Mouse (Mus musculus) retina, adult 2 months (tissue): ENCODE results near the gene Hsd17b2.

Source experiments
- DNase-seq: peaks from one replicate; pipeline ENCODE4 v3.0.0-alpha.2; 2012; ENCODE audit warnings: low read depth, low spot score

Hsd17b2 gene

DNA sequence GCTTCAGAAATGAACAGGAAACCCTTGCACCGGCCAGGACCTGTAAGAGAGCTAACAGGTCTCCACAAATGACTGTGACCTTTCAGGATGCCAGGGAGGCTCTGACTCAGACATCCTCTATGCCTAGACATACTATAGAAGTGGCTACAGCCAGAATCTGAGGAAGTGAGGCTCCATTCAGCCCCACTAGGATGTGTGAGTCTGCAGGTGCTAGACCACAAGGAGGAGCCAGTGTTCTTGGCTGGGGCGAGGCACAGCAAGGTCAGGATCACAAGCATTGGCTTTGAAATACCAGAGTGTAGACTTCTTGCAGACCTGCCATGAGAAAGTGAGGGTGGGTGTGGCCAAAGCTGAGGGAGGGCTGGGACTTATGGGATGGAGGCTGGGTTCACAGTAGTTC, 70.9 kb downstream of the Hsd17b2 start:
- no peak for DNase-seq

DNA sequence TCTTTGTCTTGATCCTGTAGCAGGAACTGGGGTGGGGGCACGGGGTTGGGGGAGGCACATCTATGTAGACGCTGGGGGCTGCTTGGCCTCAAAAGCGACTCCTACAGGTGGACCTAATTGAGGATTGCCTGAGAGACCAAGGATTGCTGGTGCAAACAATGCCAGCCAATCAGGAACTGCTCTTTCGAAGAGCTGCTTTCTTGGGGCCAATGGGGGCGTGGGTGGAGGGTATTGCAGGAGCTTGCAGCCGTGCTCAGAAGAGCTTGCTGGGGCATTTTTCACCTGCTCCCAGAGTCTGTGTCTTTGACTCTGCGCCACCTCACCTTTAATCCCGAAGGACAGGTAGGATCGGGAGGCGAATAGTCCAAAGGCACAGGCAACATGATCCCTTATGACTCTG, 73.9 kb downstream of the Hsd17b2 start:
- no peak for DNase-seq

DNA sequence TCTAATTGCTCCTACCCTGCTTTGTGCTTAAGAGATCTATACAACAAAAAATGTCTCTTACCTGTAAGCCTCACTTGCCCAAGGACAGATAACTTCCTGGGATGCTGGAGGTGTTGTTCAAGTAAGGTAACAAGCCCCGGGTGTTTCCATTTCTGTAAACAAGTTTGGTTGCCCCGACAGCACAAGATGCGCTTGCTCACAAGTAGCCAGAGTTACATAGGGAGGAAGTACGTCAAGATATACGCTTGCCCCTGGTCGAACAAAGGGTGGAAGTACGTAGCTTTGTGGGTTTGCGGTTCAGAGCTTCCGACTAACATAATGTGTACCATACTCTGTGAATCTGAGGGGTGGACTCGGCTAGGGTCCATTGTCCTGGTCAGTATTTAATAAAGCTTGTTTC, 74.4 kb downstream of the Hsd17b2 start:
- no peak for DNase-seq

DNA sequence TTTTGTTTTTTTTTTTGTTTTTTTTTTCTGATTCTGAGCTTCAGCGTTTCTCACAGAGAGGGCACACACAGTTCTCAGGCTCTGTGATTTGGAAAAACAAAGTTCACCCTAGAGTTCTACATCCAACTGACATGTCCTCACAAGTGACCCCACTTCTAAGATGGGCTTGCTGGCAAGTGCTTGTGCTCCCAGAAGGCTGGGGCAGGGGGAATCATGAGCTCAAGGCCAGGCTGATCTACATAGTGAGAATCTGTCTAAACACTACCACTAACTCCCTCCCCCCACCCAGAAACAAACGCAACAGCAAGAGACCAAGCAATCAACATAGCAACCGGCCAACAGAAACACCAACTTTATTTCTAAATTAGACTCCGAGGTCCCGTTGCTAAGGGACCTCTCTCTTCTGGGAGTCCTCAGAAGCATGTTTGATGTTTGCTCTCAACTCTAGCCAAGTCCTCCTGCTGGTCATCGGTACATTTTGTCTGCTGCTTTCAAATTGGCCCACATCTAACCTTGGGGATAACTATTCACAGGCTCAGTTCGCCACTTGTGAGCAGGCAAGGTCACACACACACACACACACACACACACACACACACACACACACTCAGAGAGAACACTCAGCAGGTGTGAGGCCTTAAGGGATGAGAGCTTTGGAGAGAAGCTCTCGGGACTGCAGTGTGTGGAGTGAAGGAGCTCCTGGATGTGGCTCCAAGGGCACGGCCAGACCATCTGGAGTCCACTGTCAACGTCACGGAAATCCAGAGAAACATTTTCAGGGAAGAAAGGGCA, 77.0 kb downstream of the Hsd17b2 start:
- DNase-seq, result no peak

DNA sequence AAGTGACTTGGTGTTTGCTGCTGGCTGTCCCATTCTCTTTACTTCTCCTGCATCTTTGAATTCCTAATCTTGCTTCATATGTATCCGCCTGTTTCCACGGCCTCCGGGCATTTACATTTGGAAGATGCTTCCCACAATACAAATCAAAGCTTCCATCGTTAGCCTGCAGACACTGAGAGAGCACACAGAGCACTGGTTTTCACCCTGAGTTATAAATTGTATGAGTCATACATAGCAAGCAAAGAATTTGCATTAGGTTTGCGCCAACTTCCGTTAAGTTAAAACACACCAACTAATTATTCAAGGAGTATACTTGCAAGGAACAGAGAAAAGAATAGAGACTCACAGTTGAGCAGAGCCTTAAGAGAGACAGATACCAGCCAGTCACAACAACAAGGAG, 77.6 kb downstream of the Hsd17b2 start:
- DNase-seq, result no peak

DNA sequence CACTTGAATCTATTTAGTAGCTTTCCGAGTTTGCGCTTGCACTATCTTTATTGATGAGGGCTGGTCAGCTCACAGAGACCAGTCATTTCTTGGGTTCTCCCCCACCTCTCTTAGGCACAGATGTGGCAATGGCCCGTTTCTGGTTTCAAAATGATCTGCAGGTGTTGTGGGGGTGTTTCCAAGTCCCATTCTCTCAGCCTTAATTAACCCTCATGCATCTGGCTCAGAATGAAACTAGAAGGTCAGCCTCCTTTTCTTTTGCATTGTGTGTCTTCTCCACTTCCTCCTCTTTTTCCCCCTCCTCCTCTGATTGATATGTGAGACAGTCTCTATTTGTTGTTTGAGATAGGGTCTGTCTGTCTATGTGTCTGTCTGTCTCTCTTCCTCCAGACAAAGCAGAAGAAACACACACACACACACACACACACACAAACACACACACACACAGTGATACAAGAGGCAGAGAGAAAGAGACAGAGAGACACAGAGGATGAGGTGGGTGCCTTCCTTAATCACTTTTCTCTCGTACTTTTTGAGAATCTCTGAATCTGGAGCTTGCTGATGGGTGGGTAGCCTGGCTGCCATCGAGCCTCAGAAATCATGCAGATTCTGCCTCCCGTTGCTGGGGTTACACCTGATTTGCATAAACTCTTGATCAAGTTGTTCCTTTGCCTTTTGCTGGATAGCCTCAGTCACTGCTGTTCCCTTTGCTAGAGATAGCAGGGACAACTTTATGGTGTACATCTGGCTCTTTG, 79.8 kb downstream of the Hsd17b2 start:
- no peak for DNase-seq

DNA sequence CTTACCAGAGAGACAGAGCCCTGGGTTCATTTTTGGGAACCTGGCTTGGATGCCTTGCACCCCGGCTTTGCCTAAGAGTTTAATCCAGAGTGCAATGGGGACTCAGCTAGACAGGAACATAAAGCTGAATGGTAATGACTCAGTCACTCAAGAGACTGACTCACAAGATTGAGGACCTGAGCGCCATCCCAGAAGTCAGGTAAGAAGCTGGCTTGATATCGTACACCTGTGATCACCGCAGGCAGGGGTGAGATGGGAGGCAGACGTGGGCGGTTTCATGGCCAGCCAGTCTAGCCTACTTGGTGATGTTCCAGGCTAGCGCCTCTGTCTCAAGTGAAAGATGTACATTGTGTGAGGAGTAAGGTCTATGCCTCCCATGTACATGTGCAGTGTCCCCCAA, 81.3 kb downstream of the Hsd17b2 start:
- no peak for DNase-seq

DNA sequence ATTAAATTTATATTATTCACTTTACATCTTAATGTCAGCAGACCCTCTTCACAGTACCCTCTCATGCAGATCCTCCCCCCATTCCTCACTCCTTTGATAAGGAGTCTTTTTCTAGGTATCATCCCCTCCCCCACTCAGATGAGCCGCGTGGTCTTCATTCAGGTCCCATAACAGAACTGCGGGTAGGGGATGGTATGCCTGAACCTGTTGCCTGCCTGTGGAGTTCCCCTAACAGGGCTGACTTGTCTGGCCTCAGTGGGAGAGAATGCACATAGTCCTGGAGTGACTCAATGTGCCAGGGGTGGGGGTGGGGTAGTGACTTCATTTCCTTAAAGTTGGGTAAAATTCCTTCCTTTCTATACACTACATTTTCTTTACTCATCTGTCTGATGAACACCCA, 84.7 kb downstream of the Hsd17b2 start:
- DNase-seq, result no peak

DNA sequence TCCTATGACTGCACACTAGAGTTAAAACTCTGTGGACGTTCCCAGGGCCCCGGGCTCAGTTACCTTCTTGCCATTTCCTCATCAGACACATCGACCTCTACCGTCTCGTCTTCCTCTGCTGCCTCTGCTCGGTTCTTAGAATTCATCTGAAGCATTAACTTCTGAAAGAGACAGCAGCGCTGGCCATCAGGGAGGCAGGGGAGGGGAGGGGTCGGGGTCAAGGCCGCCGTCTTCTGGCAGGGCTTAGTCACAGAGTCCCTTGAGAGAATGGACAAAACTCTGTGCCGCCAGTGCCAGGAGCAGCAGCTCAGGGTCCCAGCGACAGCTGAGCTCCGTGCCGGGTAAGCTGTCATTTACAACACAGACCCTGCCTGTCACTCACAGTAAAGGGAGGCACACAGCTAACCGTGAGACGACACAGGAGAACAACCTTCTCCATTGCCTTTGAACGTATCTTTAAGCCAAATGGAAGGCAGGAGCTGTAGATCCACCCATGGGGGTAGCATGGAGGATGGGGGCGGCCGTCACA, 91.0 kb downstream of the Hsd17b2 start:
- DNase-seq, result no peak

DNA sequence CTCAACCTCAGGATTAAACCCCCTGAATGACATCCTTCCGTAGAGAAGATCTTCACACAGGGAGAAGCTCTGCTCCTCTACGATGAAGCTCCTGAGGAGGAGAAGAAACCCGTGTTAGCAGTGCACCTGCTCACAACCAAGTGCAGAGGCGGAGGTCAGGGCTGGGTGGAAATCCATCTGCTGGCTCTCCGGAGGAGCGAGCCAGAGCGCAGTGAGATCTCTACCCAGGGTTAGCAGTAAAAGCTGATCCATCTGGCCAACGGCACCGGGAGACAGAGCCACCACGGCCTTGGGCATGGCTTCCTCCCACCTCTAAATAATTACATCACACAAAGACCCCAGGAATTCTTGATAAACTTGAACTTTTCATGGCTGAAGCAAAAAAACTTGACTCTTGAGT, 92.9 kb downstream of the Hsd17b2 start:
- DNase-seq, result no peak

DNA sequence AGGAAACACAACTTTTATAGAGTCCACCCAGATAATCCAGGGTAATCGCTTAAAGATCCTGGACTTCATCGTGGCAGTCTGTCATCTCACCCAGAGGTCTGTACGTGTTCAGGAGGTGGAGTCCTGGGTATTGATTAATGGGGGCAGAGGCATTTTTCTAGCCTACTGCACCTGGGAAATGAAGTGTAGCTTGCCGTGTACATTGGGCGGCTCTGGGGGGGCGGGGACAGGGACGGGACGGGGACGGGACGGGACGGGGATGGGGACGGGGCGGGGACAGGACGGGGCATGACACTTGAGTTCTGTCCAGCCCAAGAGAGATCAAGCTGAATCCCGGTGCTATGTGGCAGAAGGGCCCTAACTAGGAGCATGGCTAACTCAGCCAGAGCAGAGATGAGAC, 94.8 kb downstream of the Hsd17b2 start:
- DNase-seq, result no peak

DNA sequence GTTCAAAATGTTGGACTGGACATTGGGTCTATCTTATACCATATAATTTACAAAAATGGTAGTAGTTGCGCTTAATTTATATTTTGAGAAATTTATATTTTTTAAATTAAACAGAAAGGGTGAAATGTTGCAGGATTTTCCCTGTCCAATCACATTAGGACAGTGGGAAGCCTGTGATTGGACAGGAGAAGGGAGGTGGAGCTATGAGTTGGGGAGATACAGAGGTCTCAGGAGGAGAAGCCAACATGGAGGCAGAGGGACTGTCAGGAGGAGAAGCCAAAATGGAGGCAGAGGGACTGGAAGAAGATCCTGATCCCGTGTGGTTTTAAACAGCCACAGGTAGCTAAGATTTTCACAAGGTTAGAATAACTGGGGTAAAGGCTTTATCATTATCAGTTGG, 96.4 kb downstream of the Hsd17b2 start:
- DNase-seq, result no peak

DNA sequence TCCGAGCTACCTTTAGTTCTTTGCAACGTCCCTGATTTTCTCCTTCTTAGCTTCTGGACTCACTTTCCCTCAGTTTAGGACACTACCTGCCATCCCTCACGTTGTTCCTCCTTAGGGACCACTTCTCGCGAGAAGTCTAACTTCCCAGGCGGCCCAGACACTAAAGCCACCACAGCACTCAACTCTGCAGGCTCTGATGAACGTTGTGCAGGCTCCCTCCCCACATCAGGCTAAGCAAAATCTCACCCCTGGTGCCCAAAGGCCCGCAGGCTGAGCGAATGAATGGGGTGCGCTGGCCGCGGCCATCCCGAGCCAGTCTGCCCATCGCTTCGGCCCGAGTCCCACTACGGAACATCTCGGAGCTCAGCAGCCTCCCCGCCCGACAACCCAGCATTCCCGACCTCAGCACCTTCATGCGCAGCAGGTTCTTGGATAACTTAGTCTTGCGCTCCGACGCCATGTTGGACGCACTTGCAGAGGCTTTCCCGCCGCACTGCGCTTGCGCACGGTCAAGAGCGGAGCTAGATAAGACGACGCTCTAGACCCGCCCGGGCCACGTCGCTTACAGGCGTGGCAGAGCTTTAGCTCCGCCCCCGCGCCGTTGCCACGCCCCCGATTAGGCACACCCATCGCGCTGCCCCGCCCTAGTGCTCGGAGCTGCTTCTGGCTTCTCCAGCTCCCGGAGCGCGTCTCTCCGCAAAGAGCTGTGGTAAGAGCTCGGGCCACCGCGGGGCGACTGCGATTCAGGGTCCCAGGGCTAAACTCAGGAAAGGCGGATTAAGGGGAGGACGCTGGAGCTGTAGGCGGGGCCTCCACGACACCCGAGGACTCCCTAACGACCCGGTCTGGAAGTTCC, 100.0 kb downstream of the Hsd17b2 start, which contains the start of gene Mphosph6:
Gene Mphosph6 (minus strand): TSS at position 501 of the 856 bp plus-strand sequence.
- peak; percentile 97 for DNase-seq

DNA sequence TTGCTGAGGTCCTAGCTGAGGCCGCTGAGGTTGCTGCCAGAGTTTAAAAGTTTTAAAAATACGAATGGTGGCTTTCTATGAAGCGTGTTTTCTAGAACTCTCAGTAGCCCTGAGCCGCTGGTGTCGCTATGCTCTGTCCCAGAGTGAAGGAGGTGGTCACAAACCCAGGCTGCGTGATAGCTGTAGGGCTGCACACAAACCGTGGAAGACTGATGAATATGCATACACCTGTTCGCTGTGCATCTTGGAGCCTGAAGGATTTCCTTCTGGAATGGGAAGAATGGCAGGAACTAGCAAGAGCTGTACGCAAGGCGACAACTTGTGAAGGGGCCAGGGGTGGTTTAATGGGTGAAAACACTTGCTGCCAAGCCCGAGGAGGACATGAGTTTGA, 100.6 kb downstream of the Hsd17b2 start:
- no peak for DNase-seq

DNA sequence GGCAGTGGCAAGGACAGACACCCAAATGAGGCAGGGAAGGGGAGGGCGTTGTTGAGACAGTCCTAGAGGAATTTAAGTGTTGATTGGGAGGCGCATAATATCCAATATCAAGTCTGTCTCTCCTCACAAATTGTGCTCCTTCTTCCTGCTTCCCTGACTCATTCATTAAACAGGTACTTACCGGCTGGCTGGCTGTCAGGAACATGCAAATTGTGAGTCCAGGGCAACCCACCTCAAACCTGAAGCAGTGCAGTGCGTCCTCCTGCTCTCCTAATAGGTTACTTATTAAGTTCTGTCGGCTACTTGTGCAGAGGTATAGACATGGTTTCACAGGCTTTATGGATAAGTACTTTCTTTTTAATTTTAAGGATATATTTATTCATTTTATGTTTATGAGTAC, 103.7 kb downstream of the Hsd17b2 start:
- no peak for DNase-seq
